8 mouse cellular contexts compared by ENCODE assay signal in genomic region chr2:60717348-60717747, GRCm38 (mm10). TPM values are rescaled to one million over a fixed set of nuclear protein-coding genes. Genes with fewer than 3 reads are reported as not detected.
A peak's percentile ranks its signal among the peaks of the same experiment; 100 is the strongest.
DNase-seq lines count a peak whose midpoint lies in the region; ATAC-seq and TF ChIP-seq lines count a peak whose summit lies in the region.

No protein-coding gene starts in this region.

- no peaks in the 10 kb centered on the region for H3K27me3 ChIP-seq in heart, postnatal 0 days (ENCODE audit: control insufficient read depth, insufficient read depth, low read length)
- H3K27me3 ChIP-seq in midbrain, postnatal 0 days (ENCODE audit: insufficient read depth, low read length), result no peaks in the 10 kb centered on the region

- H3K9ac ChIP-seq in heart, postnatal 0 days (replicated peaks; ENCODE audit: low read depth, low read length), result no peak overlapping the region
- no peak overlapping the region for H3K9ac ChIP-seq in midbrain, postnatal 0 days (replicated peaks; ENCODE audit: low read length, poor library complexity, severe bottlenecking)

- no peaks in the 10 kb centered on the region for H3K9me3 ChIP-seq in heart, postnatal 0 days (replicated peaks; ENCODE audit: control insufficient read depth, low read length)
- no peaks in the 10 kb centered on the region for H3K9me3 ChIP-seq in midbrain, postnatal 0 days (ENCODE audit: low read length)

- H3K36me3 ChIP-seq in heart, postnatal 0 days (replicated peaks; ENCODE audit: control insufficient read depth, insufficient read depth, low read length), result no peaks in the 10 kb centered on the region
- H3K36me3 ChIP-seq in midbrain, postnatal 0 days (ENCODE audit: insufficient read depth, low read length), result no peaks in the 10 kb centered on the region

- no peak for TF ChIP-seq CTCF in heart, postnatal 0 days (IDR thresholded peaks at IDR 0.05; ENCODE audit: low read depth)
- no peak for TF ChIP-seq CTCF in midbrain, postnatal 0 days (IDR thresholded peaks at IDR 0.05)

- no peak for ATAC-seq in heart, postnatal 0 days (ENCODE audit: insufficient read depth, low read depth)
- no peak for ATAC-seq in midbrain, postnatal 0 days (ENCODE audit: low FRiP score)

- H3K4me3 ChIP-seq in heart, postnatal 0 days (ENCODE audit: low read depth, low read length), result peak overlapping the region; percentile 20; the same call in 1 of the 2 replicates
- no peak overlapping the region for H3K4me3 ChIP-seq in midbrain, postnatal 0 days (ENCODE audit: low read depth, low read length)

- peak overlapping the region; percentile 38; the same call in 1 of the 2 replicates for H3K4me2 ChIP-seq in heart, postnatal 0 days (ENCODE audit: low read depth, low read length)
- 0 out of 2 replicates have a peak overlapping the region, but pooled peaks have one; percentile 18 for H3K4me2 ChIP-seq in midbrain, postnatal 0 days (ENCODE audit: low read depth, low read length, poor library complexity, severe bottlenecking)

- no peak overlapping the region for H3K27ac ChIP-seq in heart, postnatal 0 days (ENCODE audit: low read depth)
- no peak overlapping the region for H3K27ac ChIP-seq in midbrain, postnatal 0 days (ENCODE audit: low read depth, low read length)

- DNase-seq in heart, adult 11 months, result peak; percentile 89
- DNase-seq in heart, adult 8-10 months (ENCODE audit: low spot score), result no peak
- peak; percentile 72 for DNase-seq in T-cell, adult 2 months (ENCODE audit: low spot score)
- no peak for DNase-seq in heart, postnatal 0 days (ENCODE audit: low spot score)
- DNase-seq in layer of hippocampus, adult 9-11 months, result peak; percentile 32
- peak; percentile 67 for DNase-seq in midbrain, postnatal 0 days (ENCODE audit: low spot score)
- DNase-seq in thymus, postnatal 25 days, result peak; percentile 80
- DNase-seq in urinary bladder, postnatal 25 days (ENCODE audit: low spot score), result no peak

- H3K4me1 ChIP-seq in heart, postnatal 0 days (ENCODE audit: control insufficient read depth, insufficient read depth), result peaks cover 10% of the 10 kb centered on the region; the same call in 1 of the 2 replicates
- peaks cover 9% of the 10 kb centered on the region; the same call in 1 of the 2 replicates for H3K4me1 ChIP-seq in midbrain, postnatal 0 days (ENCODE audit: insufficient read depth, low read length)

- WGBS in heart, postnatal 0 days, result 57% methylated on average over 13 of the region's 13 CpGs
- 66% methylated on average over 13 of the region's 13 CpGs for WGBS in midbrain, postnatal 0 days

- no peak for TF ChIP-seq EP300 in heart, postnatal 0 days (IDR thresholded peaks at IDR 0.05; ENCODE audit: low read depth)

RNA-seq across cellular contexts. Expression of gene Itgb6, which starts 5.1 kb away (rescaled TPM):
- total RNA-seq in heart, adult 8-10 months (2022), result 10 to 100 TPM; 20.2 to 32.3 (median 24.9) TPM
- total RNA-seq in heart, postnatal 0 days (2014; rRNA removed; ENCODE audit: low replicate concordance), result 1.7 and 2.4 TPM in 2 replicates
- polyA plus RNA-seq in heart, postnatal 0 days (2015; fragmentation: Nextera tagmentation; extraction: Ambion mirVana), result 0.51 and 0.71 TPM in 2 replicates
- 0.14 and 0.22 TPM in 2 replicates for total RNA-seq in midbrain, postnatal 0 days (2014; rRNA removed)
- 0.04 and 0.33 TPM in 2 replicates for polyA plus RNA-seq in midbrain, postnatal 0 days (2015; fragmentation: Nextera tagmentation; extraction: Ambion mirVana)

Comparison
In these comparisons a context has a peak if more than half of its experiments do, and no peak if none do; other contexts are left out.
1. DNase-seq: peak in heart, adult 11 months (single experiment), T-cell, adult 2 months (single experiment), layer of hippocampus, adult 9-11 months (single experiment), midbrain, postnatal 0 days (single experiment) and thymus, postnatal 25 days (single experiment); none in heart, adult 8-10 months (single experiment), heart, postnatal 0 days (single experiment) and urinary bladder, postnatal 25 days (single experiment).